Mouse (Mus musculus) liver, embryonic 14.5 days (tissue): ENCODE results near the gene Sgcd. TPM values are rescaled to one million over a fixed set of nuclear protein-coding genes. Genes with fewer than 3 reads are reported as not detected.

ENCODE experiments used
- ATAC-seq: fragments of 200-750 bp; cut with Nextera tagmentation; 2 replicates; pipeline ENCODE4 v1.8.0; 2017; ENCODE audit warnings: moderate number of reproducible peaks, mild to moderate bottlenecking, moderate library complexity; ENCODE audit not compliant: insufficient read depth
- DNase-seq, 3 experiments: peaks; one replicate each; pipeline ENCODE4 v3.0.0-alpha.2; 2012 to 2013; ENCODE audit warnings: low read depth in 3 of 3, low spot score in 3 of 3
- H3K27ac ChIP-seq: fragments of 300-500 bp; sonication (generic); 2 replicates; pipeline ENCODE4 v1.5.1; 2014; ENCODE audit warnings: moderate library complexity, mild to moderate bottlenecking, control low read depth, inconsistent platforms
- H3K27me3 ChIP-seq: fragments of 300-500 bp; sonication (generic); 2 replicates; pipeline ENCODE4 v1.6.1; 2014; ENCODE audit warnings: mild to moderate bottlenecking, low read length, moderate library complexity; ENCODE audit not compliant: control insufficient read depth, insufficient read depth
- H3K36me3 ChIP-seq: fragments of 300-500 bp; sonication (generic); replicated peaks from 2 replicates; pipeline ENCODE4 v1.6.1; 2014; ENCODE audit warnings: low read depth; ENCODE audit not compliant: control insufficient read depth, insufficient read depth
- H3K4me1 ChIP-seq, 2 experiments: fragments of 200-500 bp in 1 of 2; fragments of 300-500 bp in 1 of 2; sonication (generic) in 1 of 2; replicated peaks; 2 replicates each; pipeline ENCODE4 v1.6.1; 2012 to 2014; ENCODE audit warnings: antibody characterized with exemption in 1 of 2, inconsistent platforms in 1 of 2, low read length in 1 of 2; ENCODE audit not compliant: control insufficient read depth in 2 of 2, insufficient read depth in 2 of 2
- H3K4me2 ChIP-seq: fragments of 300-500 bp; sonication (generic); 2 replicates; pipeline ENCODE4 v1.6.1; 2014; ENCODE audit warnings: low read depth, mild to moderate bottlenecking, control low read depth, moderate library complexity
- H3K4me3 ChIP-seq, 2 experiments: fragments of 200-500 bp in 1 of 2; fragments of 300-500 bp in 1 of 2; sonication (generic) in 1 of 2; 2 replicates each; pipeline ENCODE4 v1.5.1; 2012 to 2014; ENCODE audit warnings: low read depth in 2 of 2, low read length in 2 of 2, mild to moderate bottlenecking in 2 of 2, control low read depth in 1 of 2, inconsistent platforms in 1 of 2, moderate library complexity in 1 of 2; ENCODE audit not compliant: insufficient read depth in 1 of 2
- H3K9ac ChIP-seq: fragments of 300-500 bp; sonication (generic); replicated peaks from 2 replicates; pipeline ENCODE4 v1.6.1; 2014; ENCODE audit warnings: mild to moderate bottlenecking, control low read depth, moderate library complexity
- H3K9me3 ChIP-seq: fragments of 300-500 bp; sonication (generic); 2 replicates; pipeline ENCODE4 v1.6.1; 2016; ENCODE audit warnings: low read length, mixed read lengths; ENCODE audit not compliant: control insufficient read depth
- CTCF ChIP-seq: IDR thresholded peaks from 2 replicates; pipeline ENCODE4 v1.5.1; 2016; ENCODE audit warnings: antibody characterized with exemption, low read depth, control low read depth
- EP300 ChIP-seq: IDR thresholded peaks from 2 replicates; pipeline ENCODE4 v1.6.1; 2016; ENCODE audit warnings: antibody characterized with exemption, low read depth
- WGBS: fragments of 180-500 bp; shearing (Covaris S2); extraction: QIAGEN DNeasy Blood & Tissue Kit; methylation state at CpG from one replicate; pipeline ENCODE4 v1.1.7; 2014; ENCODE audit not compliant: insufficient replicate concordance; 5-methylcytosine and 5-hydroxymethylcytosine counted together
- polyA plus RNA-seq, 2 experiments: library from polyadenylated mRNA; depleted of rRNA in 1 of 2; stranded (reverse) in 1 of 2; unstranded in 1 of 2; fragments of >200 nt; fragmentation: Nextera tagmentation in 1 of 2; extraction: Ambion mirVana in 1 of 2; gene quantifications; 2 replicates each; pipeline versions ENCODE4 v1.2.1 to v1.2.3; 2012 to 2014

Gene Sgcd
- polyA plus RNA-seq, 2 experiments: 0.04 to 0.08 TPM

DNA sequence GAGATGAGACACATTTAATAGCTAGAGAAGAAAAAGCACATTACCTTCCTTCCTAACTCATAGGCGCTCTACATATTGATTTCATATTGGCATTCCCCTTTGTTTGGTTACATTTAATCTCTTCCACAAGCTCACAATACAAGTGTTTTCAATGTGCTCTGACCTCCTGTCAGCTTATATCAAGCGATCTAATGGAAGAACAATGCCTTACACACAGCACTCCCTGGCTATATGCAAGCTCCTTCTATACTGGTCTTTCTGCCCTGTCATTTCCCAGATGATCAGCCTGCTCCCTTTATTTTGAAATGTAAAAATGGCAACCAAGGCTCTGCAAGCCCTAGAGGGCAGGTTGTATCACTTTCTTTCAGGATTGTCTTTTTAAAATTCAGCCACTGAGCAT lies 881.1 kb downstream of the Sgcd start:
- WGBS: 70% methylated on average over 2 of the region's 2 CpGs
- Histone ChIP-seq H3K9ac (no peak overlapping the region), H3K4me1 (no peaks in the 10 kb centered on the region; a peak in 1 of 4 replicates), H3K4me2 (no peak overlapping the region), H3K27me3 (no peaks in the 10 kb centered on the region), H3K27ac (no peak overlapping the region), H3K4me3 (no peak overlapping the region), H3K36me3 (no peaks in the 10 kb centered on the region), H3K9me3 (no peaks in the 10 kb centered on the region)
- ATAC-seq: no peak
- TF ChIP-seq CTCF (no peak), EP300 (no peak)
- DNase-seq: no peak

DNA sequence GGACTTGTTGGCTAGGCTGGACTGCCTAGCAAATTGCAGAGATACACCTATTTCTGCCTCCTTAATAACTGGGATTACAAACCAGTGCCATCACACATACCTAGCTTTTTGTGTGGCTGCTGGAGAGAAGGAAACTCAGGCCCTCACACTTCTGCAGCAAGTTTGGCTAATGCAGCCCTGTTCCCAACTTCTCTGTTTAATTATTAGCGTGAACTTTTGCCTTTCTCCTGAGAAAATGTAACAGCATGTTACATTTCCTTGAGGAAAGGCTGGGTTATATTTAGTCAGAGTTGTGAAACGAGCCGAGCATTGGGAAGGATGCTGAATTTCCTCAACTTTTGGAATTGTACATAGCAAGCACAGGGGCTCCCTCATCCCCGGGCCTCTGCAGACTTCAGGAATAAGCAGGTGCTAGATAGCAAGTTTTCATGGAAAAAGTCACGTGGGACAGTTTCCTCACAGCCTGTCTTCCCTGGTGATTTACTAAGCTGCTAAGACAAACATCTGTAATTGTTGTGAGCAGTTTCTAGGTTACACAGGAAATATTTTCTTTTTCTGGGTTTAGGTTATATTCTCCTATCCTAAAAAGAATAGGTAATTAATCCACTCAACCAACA lies 895.4 kb downstream of the Sgcd start:
- no peak for TF ChIP-seq CTCF
- no peak for TF ChIP-seq EP300
- H3K27ac ChIP-seq: no peak overlapping the region
- no peaks in the 10 kb centered on the region for H3K4me1 ChIP-seq
- H3K36me3 ChIP-seq: no peaks in the 10 kb centered on the region
- ATAC-seq (no peak), DNase-seq (no peak)
- no peaks in the 10 kb centered on the region for H3K27me3 ChIP-seq
- no peaks in the 10 kb centered on the region for H3K9me3 ChIP-seq
- no peak overlapping the region for H3K4me2 ChIP-seq
- H3K9ac ChIP-seq: no peak overlapping the region
- no peak overlapping the region for H3K4me3 ChIP-seq
- WGBS: 50% methylated on average over 5 of the region's 5 CpGs

DNA sequence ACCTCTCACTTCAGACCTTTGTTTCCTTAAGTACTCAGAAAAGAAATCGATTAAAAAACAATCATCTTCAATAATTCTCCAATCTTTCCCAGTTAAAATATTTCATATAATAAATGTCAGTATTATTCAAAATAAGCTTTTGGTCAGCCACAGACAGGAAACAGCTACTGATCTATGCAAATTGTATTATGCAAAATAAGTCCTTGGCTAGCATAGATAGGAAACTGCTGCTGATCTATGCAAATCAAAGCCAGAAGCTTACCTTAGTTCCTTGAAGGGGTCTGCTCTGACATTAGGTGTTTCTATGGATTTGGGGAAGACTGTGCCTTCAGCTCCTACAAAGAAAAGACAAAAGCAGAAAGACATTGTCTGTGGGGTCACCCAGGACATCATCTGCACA lies 906.3 kb downstream of the Sgcd start:
- Histone ChIP-seq H3K4me3 (no peak overlapping the region), H3K36me3 (no peaks in the 10 kb centered on the region), H3K4me1 (no peaks in the 10 kb centered on the region), H3K4me2 (no peak overlapping the region), H3K9me3 (no peaks in the 10 kb centered on the region), H3K9ac (no peak overlapping the region), H3K27me3 (no peaks in the 10 kb centered on the region), H3K27ac (no peak overlapping the region)
- DNase-seq: no peak
- no peak for ATAC-seq
- no peak for TF ChIP-seq EP300
- TF ChIP-seq CTCF: no peak
- WGBS: 55% methylated on average over 1 of the region's 1 CpGs

DNA sequence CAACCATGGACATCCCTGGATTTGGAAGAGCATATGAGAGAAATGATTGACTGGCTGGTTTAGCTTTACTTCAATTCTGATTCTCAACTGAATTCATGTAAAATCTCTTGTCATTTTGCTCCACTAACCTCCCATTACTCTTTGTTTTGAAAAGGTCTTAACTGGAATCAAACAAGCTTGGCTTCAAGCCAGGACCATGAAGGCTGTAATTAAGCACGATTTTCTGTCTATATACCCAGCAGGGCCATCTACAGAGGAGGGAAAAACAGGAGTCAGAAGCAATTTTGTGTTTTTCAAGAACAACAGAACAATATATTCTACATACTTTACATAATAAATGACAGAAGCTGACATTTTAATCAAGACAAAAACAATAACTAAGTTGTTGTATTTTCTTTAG lies 915.2 kb downstream of the Sgcd start:
- Histone ChIP-seq H3K27ac (no peak overlapping the region), H3K4me1 (no peaks in the 10 kb centered on the region), H3K4me3 (no peak overlapping the region), H3K36me3 (no peaks in the 10 kb centered on the region), H3K4me2 (no peak overlapping the region), H3K27me3 (no peaks in the 10 kb centered on the region), H3K9ac (no peak overlapping the region), H3K9me3 (no peaks in the 10 kb centered on the region)
- DNase-seq (no peak), ATAC-seq (no peak)
- WGBS: 34% methylated on average over 1 of the region's 1 CpGs
- TF ChIP-seq CTCF (no peak), EP300 (no peak)

DNA sequence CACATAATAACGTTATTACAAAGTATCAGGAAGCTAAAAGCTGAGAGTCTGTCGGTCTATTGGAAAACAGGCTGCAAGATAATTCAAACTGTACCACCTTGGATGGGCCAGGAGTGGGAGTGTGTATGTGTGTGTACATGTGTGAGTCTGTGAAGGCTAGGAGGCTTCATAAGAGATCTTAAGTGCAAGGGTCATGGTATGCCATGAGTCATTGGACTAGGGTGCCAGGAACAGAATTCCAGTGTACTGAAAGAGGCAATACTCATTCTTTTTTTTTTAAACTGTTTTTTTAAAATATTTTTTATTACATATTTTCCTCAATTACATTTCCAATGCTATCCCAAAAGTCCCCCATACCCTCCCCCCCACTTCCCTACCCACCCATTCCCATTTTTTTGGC lies 917.6 kb downstream of the Sgcd start:
- 52% methylated on average over 2 of the region's 2 CpGs for WGBS

More for the DNA sequence above, 917.6 kb downstream of the Sgcd start:
- no peak overlapping the region for H3K9ac ChIP-seq
- H3K36me3 ChIP-seq: no peaks in the 10 kb centered on the region
- H3K4me3 ChIP-seq: no peak overlapping the region
- no peaks in the 10 kb centered on the region for H3K4me1 ChIP-seq
- H3K27me3 ChIP-seq: no peaks in the 10 kb centered on the region
- TF ChIP-seq EP300: no peak
- TF ChIP-seq CTCF: no peak
- no peaks in the 10 kb centered on the region for H3K9me3 ChIP-seq
- H3K4me2 ChIP-seq: no peak overlapping the region
- no peak for ATAC-seq
- DNase-seq: no peak
- no peak overlapping the region for H3K27ac ChIP-seq
